Mouse (Mus musculus) neural tube, embryonic 11.5 days (tissue): Measurements from ENCODE around the gene Ppm1l. TPM values are rescaled to one million over a fixed set of nuclear protein-coding genes. Genes with fewer than 3 reads are reported as not detected.

Source experiments
- ATAC-seq: fragments of 200-750 bp; cut with Nextera tagmentation; 2 replicates; pipeline ENCODE4 v1.8.0; 2017; ENCODE audit warnings: moderate number of reproducible peaks, mild to moderate bottlenecking, moderate TSS enrichment, moderate library complexity; ENCODE audit not compliant: insufficient read depth, low FRiP score, low TSS enrichment
- DNase-seq: peaks from one replicate; pipeline ENCODE4 v3.0.0-alpha.2; 2015; ENCODE audit warnings: low spot score
- H3K27ac ChIP-seq: fragments of 300-500 bp; sonication (generic); 2 replicates; pipeline ENCODE4 v1.5.1; 2014; ENCODE audit warnings: low read depth, mild to moderate bottlenecking, low read length
- H3K27me3 ChIP-seq: fragments of 300-500 bp; sonication (generic); 2 replicates; pipeline ENCODE4 v1.6.1; 2014; ENCODE audit warnings: mild to moderate bottlenecking, low read length, mixed read lengths; ENCODE audit not compliant: control insufficient read depth, insufficient read depth
- H3K36me3 ChIP-seq: fragments of 300-500 bp; sonication (generic); 2 replicates; pipeline ENCODE4 v1.6.1; 2014; ENCODE audit warnings: mild to moderate bottlenecking, low read length, moderate library complexity, mixed read lengths; ENCODE audit not compliant: control insufficient read depth, insufficient read depth
- H3K4me1 ChIP-seq: fragments of 300-500 bp; sonication (generic); 2 replicates; pipeline ENCODE4 v1.6.1; 2014; ENCODE audit warnings: low read length, mixed read lengths; ENCODE audit not compliant: control insufficient read depth, insufficient read depth
- H3K4me2 ChIP-seq: fragments of 300-500 bp; sonication (generic); 2 replicates; pipeline ENCODE4 v1.6.1; 2014; ENCODE audit warnings: low read depth, mild to moderate bottlenecking, moderate library complexity
- H3K4me3 ChIP-seq: fragments of 300-500 bp; sonication (generic); 2 replicates; pipeline ENCODE4 v1.5.1; 2014; ENCODE audit warnings: low read depth, low read length
- H3K9ac ChIP-seq: fragments of 300-500 bp; sonication (generic); 2 replicates; pipeline ENCODE4 v1.6.1; 2014; ENCODE audit warnings: mild to moderate bottlenecking, low read length
- H3K9me3 ChIP-seq: fragments of 300-500 bp; sonication (generic); 2 replicates; pipeline ENCODE4 v1.6.1; 2016; ENCODE audit warnings: low read length; ENCODE audit not compliant: control insufficient read depth
- WGBS: fragments of 180-500 bp; shearing (Covaris S2); extraction: QIAGEN DNeasy Blood & Tissue Kit; methylation state at CpG from one replicate; pipeline ENCODE4 v1.1.7; 2014; 5-methylcytosine and 5-hydroxymethylcytosine counted together
- polyA plus RNA-seq: library from polyadenylated mRNA; unstranded; fragments of >200 nt; fragmentation: Nextera tagmentation; extraction: Ambion mirVana; gene quantifications from 2 replicates; pipeline ENCODE4 v1.2.1, GENCODE M21; 2014

Gene Ppm1l
- polyA plus RNA-seq, 1 experiment from 2014 or later, result 22.6 TPM

GRCm38 (mm10) chr3:69531511-69531910 lies 214.8 kb downstream of the Ppm1l start:
- Histone ChIP-seq H3K36me3 (no peaks in the 10 kb centered on the region), H3K4me3 (no peak overlapping the region), H3K4me1 (peaks cover 3% of the 10 kb centered on the region), H3K27me3 (no peaks in the 10 kb centered on the region), H3K9me3 (no peaks in the 10 kb centered on the region), H3K27ac (no peak overlapping the region), H3K4me2 (no peak overlapping the region), H3K9ac (no peak overlapping the region)
- WGBS, result 95% methylated on average over 9 of the region's 9 CpGs
- no peak for DNase-seq
- ATAC-seq, result no peak

- DNase-seq (no peak), ATAC-seq (no peak)
- Histone ChIP-seq H3K4me2 (no peak overlapping the region), H3K27me3 (no peaks in the 10 kb centered on the region), H3K9me3 (no peaks in the 10 kb centered on the region), H3K36me3 (no peaks in the 10 kb centered on the region), H3K27ac (no peak overlapping the region), H3K9ac (no peak overlapping the region), H3K4me3 (no peak overlapping the region), H3K4me1 (peaks cover 5% of the 10 kb centered on the region)
- WGBS, result 66% methylated on average over 4 of the region's 4 CpGs
These were observed 216.0 kb downstream of the Ppm1l start for GRCm38 (mm10) chr3:69532687-69533086.

DNA sequence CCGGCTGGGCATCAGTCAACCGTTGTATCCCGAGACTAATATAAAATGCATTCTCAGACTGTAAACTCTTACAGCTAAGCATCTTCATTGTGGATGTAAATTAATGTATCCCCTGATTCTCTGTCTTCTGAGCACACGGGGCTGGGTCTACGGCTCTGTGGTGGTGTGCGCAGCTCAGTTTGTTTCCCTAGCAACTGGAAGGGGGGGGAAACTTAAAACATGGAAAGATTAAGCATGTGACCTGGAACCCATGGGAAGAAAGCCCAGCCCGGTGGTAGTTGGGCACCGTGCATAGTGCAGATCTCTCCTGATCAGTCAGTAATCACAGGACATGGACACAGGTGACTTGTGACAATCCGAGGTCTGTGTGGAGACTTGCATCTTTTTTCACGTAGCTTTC lies 218.8 kb downstream of the Ppm1l start:
- Histone ChIP-seq H3K9ac (no peak overlapping the region), H3K27me3 (no peaks in the 10 kb centered on the region), H3K4me2 (no peak overlapping the region), H3K4me3 (no peak overlapping the region), H3K27ac (no peak overlapping the region), H3K9me3 (no peaks in the 10 kb centered on the region), H3K4me1 (peaks cover 5% of the 10 kb centered on the region), H3K36me3 (no peaks in the 10 kb centered on the region)
- 63% methylated on average over 10 of the region's 10 CpGs for WGBS
- no peak for DNase-seq
- peak; percentile 67 for ATAC-seq

DNA sequence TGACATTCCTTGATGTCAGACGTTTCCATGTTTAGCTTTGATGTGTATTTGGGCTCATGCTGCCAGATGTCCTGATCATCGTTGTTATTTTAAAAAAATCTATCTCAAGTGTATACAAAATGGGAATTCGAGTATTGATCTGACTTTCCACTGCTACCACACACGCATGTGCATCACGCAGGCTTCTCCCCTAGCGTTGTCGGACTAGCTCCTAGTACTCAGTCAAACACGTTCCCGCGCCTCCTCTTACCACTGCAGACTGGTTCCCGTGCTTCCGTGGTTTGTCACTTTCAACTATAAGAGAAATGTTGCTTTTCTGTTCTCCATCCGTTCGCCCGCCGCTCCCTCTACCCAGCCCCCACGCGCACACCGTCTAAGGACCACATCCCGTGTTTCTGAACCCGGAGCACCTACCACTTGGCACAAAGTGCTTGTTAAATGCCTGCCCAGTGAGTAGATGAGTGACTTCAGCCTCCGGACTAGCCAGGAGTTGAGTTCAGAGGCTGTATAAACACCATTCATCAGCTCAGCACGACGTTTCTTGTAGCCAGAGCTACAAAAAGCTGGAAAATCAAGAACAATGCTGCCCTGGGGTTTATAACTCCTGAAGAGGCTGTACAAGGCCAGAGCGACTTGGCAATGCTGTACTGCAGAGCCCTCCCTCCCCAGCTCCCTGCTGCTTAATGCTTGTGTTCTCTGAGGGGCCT lies 219.4 kb downstream of the Ppm1l start:
- no peak overlapping the region for H3K9ac ChIP-seq
- no peaks in the 10 kb centered on the region for H3K9me3 ChIP-seq
- H3K4me2 ChIP-seq, result no peak overlapping the region
- H3K27me3 ChIP-seq, result no peaks in the 10 kb centered on the region
- no peak overlapping the region for H3K4me3 ChIP-seq
- peaks cover 5% of the 10 kb centered on the region for H3K4me1 ChIP-seq
- peak; percentile 68 for DNase-seq
- H3K36me3 ChIP-seq, result no peaks in the 10 kb centered on the region
- H3K27ac ChIP-seq, result no peak overlapping the region
- 36% methylated on average over 25 of the region's 25 CpGs for WGBS
- peak; percentile 60 for ATAC-seq

DNA sequence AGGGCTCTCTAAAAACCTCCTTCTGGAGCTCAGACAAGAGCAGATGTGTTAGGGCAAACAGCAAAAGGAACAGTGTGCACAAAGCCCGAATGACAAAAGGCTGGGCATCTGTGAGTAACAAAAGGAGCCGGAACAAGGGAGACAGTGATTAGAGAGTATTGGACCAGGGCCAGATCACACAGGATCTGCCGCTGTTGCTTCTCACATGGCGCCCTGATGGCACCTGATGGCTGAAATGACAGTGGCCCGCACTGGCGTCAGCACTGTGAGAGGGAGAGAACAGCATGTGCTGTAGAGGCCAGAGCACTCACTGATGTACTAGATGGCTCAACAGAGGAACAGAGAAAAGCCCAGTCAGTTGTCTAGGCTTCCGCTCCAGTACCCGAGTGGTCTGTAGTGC lies 226.3 kb downstream of the Ppm1l start:
- H3K36me3 ChIP-seq, result no peaks in the 10 kb centered on the region
- 71% methylated on average over 8 of the region's 8 CpGs for WGBS
- H3K27me3 ChIP-seq, result no peaks in the 10 kb centered on the region
- H3K9me3 ChIP-seq, result no peaks in the 10 kb centered on the region
- H3K27ac ChIP-seq, result no peak overlapping the region
- H3K4me2 ChIP-seq, result no peak overlapping the region
- peak; percentile 45; the same call in 1 of the 2 replicates for ATAC-seq
- H3K4me3 ChIP-seq, result no peak overlapping the region
- H3K9ac ChIP-seq, result no peak overlapping the region
- no peaks in the 10 kb centered on the region for H3K4me1 ChIP-seq
- DNase-seq, result peak; percentile 43

DNA sequence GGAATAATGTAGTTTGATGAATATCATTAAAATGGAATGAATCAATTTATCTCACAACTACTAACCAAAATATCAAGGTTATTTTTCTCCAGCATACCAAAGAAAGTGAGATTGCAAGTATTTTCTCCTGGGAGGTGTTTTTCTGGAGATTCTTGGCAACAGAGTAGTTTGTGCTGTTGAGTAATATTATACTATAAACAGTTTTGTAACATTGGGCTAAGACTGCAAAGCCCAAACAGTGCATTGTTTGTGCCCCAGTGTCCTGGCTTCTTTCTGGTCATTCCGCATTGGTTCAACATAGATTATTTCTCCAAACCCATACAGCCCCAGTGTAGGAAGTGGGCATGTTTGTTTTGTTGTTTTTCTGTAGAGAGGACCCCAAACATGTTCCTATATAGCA lies 227.1 kb downstream of the Ppm1l start:
- no peak overlapping the region for H3K27ac ChIP-seq
- no peak overlapping the region for H3K9ac ChIP-seq
- H3K9me3 ChIP-seq, result no peaks in the 10 kb centered on the region
- no peak overlapping the region for H3K4me3 ChIP-seq
- DNase-seq (no peak), ATAC-seq (no peak)
- no peaks in the 10 kb centered on the region for H3K36me3 ChIP-seq
- 97% methylated on average over 1 of the region's 1 CpGs for WGBS
- H3K4me2 ChIP-seq, result no peak overlapping the region
- H3K4me1 ChIP-seq, result no peaks in the 10 kb centered on the region
- no peaks in the 10 kb centered on the region for H3K27me3 ChIP-seq

GRCm38 (mm10) chr3:69545017-69545416 lies 228.4 kb downstream of the Ppm1l start:
- ATAC-seq, result no peak

GRCm38 (mm10) chr3:69548704-69549455 lies 232.2 kb downstream of the Ppm1l start:
- H3K9ac ChIP-seq, result no peak overlapping the region
- 88% methylated on average over 22 of the region's 22 CpGs for WGBS
- ATAC-seq (no peak), DNase-seq (no peak)
- no peaks in the 10 kb centered on the region for H3K27me3 ChIP-seq
- no peaks in the 10 kb centered on the region for H3K36me3 ChIP-seq
- no peak overlapping the region for H3K4me3 ChIP-seq
- no peak overlapping the region for H3K27ac ChIP-seq
- no peaks in the 10 kb centered on the region for H3K4me1 ChIP-seq
- H3K9me3 ChIP-seq, result no peaks in the 10 kb centered on the region
- no peak overlapping the region for H3K4me2 ChIP-seq

More at GRCm38 (mm10) chr3:69545017-69545416, 228.4 kb downstream of the Ppm1l start:
- no peaks in the 10 kb centered on the region for H3K36me3 ChIP-seq
- no peak overlapping the region for H3K4me3 ChIP-seq
- no peaks in the 10 kb centered on the region for H3K9me3 ChIP-seq
- no peak for DNase-seq
- H3K27me3 ChIP-seq, result no peaks in the 10 kb centered on the region
- H3K4me2 ChIP-seq, result no peak overlapping the region
- H3K9ac ChIP-seq, result no peak overlapping the region
- WGBS, result 80% methylated on average over 5 of the region's 5 CpGs
- no peak overlapping the region for H3K27ac ChIP-seq
- no peaks in the 10 kb centered on the region for H3K4me1 ChIP-seq

- Histone ChIP-seq H3K4me3 (no peak overlapping the region), H3K36me3 (no peaks in the 10 kb centered on the region), H3K4me2 (no peak overlapping the region), H3K27me3 (no peaks in the 10 kb centered on the region), H3K27ac (no peak overlapping the region), H3K9ac (no peak overlapping the region), H3K4me1 (no peaks in the 10 kb centered on the region), H3K9me3 (no peaks in the 10 kb centered on the region)
- WGBS, result 81% methylated on average over 4 of the region's 4 CpGs
- no peak for ATAC-seq
- DNase-seq, result no peak
These were observed 232.9 kb downstream of the Ppm1l start for GRCm38 (mm10) chr3:69549602-69550001.
